Mouse (Mus musculus) bone marrow macrophage, adult 2 months (primary cell): Measurements from ENCODE around the gene Dnajc21.

ENCODE experiments used
- CTCF ChIP-seq: IDR thresholded peaks from 2 replicates; pipeline ENCODE4 v1.5.1; 2012; ENCODE audit warnings: low read depth, mild to moderate bottlenecking, low read length, moderate library complexity
- POLR2A ChIP-seq: IDR thresholded peaks from 2 replicates; pipeline ENCODE4 v1.6.1; 2012; ENCODE audit warnings: mild to moderate bottlenecking, low read depth, low read length, borderline replicate concordance

DNA sequence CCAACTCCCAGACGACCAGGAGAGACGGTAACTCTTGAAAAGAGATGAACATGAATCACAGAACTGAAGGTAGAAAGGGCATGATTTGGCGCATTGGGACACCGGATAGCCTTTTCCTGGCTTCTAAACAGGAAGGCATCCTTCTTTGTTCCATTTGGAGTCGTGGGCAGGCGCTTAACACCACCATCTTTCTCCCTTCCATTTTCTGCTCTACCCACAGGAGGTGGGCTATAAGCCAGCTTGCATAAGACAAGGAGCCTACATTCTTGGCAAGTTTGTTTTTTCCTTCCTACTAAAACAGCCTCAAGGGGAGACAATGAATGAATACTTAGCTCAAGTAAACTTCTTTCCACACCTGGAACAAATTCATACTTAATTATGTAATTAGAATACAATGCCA, 56.7 kb downstream of the Dnajc21 start:
- TF ChIP-seq POLR2A (no peak), CTCF (no peak)
